Mouse (Mus musculus) liver, postnatal 0 days (tissue): ENCODE measurements around the gene Vps45.

ENCODE experiments used
- CTCF ChIP-seq: sonication (generic); IDR thresholded peaks from 2 replicates; pipeline ENCODE4 v1.5.1; 2016; ENCODE audit warnings: antibody characterized with exemption, low read depth
- EP300 ChIP-seq: IDR thresholded peaks from 2 replicates; pipeline ENCODE4 v1.6.1; 2016; ENCODE audit warnings: antibody characterized with exemption, low read depth, mild to moderate bottlenecking

- TF ChIP-seq EP300 (no peak), CTCF (no peak)
These were observed 2.2 kb downstream of the Vps45 start for GRCm38 (mm10) chr3:96056031-96056430.
